Mouse (Mus musculus): ENCODE measurements around the gene Fam228b. TPM values are rescaled to one million over a fixed set of nuclear protein-coding genes. Genes with fewer than 3 reads are reported as not detected.
"Not testable (repeated sequence)": the region's sequence is repeated elsewhere in the genome, so short reads cannot be mapped to it uniquely, and the experiment has no call there.

Fam228b gene
- total RNA-seq, 1 experiment: 3.0 TPM

- no peak for DNase-seq (ENCODE audit: low read depth, low spot score)
- no peak for TF ChIP-seq ZNF384 (IDR thresholded peaks at IDR 0.05; ENCODE audit: low read depth, low read length)
- no peak for TF ChIP-seq MAFK (IDR thresholded peaks at IDR 0.05; ENCODE audit: insufficient read depth, low read depth, low read length)
- TF ChIP-seq HCFC1 (IDR thresholded peaks at IDR 0.05; ENCODE audit: borderline replicate concordance, insufficient read depth, low read length): no peak
- TF ChIP-seq CHD2 (IDR thresholded peaks at IDR 0.05; ENCODE audit: low read depth, low read length): no peak
- no peak for TF ChIP-seq ZC3H11A (IDR thresholded peaks at IDR 0.05; ENCODE audit: borderline replicate concordance, low read depth, low read length)
- 0 out of 2 replicates have a peak, but pooled peaks cover 1% of the 10 kb centered on the region for H3K9me3 ChIP-seq (ENCODE audit: control insufficient read depth, insufficient read depth, low read depth, low read length)
- H3K9ac ChIP-seq (ENCODE audit: insufficient read depth, low read depth, low read length, poor library complexity, severe bottlenecking): no peak overlapping the region
- in situ Hi-C loops (cut with MboI; ENCODE audit: low sequenced_read_pairs in 2 of 2, unreplicated experiment in 2 of 2): no loop called here
- no peak overlapping the region for H3K27ac ChIP-seq (ENCODE audit: insufficient read depth, low read depth, low read length, poor library complexity, severe bottlenecking)
- H3K36me3 ChIP-seq (ENCODE audit: control insufficient read depth, insufficient read depth, low read length, poor library complexity, severe bottlenecking): no peaks in the 10 kb centered on the region
- no peaks in the 10 kb centered on the region for H3K4me1 ChIP-seq (ENCODE audit: control insufficient read depth in 2 of 2, insufficient read depth in 2 of 2, low read length in 2 of 2, poor library complexity in 1 of 2)
- no peak overlapping the region for H3K4me3 ChIP-seq (ENCODE audit: insufficient read depth in 1 of 2, low read depth in 1 of 2, low read length in 2 of 2, poor library complexity in 1 of 2, severe bottlenecking in 1 of 2)
These were observed 15.4 kb upstream of the Fam228b start for GRCm38 (mm10) chr12:4784466-4784865.

GRCm38 (mm10) chr12:4783598-4783997 is 14.5 kb upstream of the Fam228b start:
- Histone ChIP-seq H3K4me3 (ENCODE audit: insufficient read depth in 1 of 2, low read depth in 1 of 2, low read length in 2 of 2, poor library complexity in 1 of 2, severe bottlenecking in 1 of 2) (no peak overlapping the region), H3K9ac (ENCODE audit: insufficient read depth, low read depth, low read length, poor library complexity, severe bottlenecking) (no peak overlapping the region), H3K27ac (ENCODE audit: insufficient read depth, low read depth, low read length, poor library complexity, severe bottlenecking) (no peak overlapping the region), H3K36me3 (ENCODE audit: control insufficient read depth, insufficient read depth, low read length, poor library complexity, severe bottlenecking) (no peaks in the 10 kb centered on the region), H3K9me3 (ENCODE audit: control insufficient read depth, insufficient read depth, low read depth, low read length) (0 out of 2 replicates have a peak, but pooled peaks cover 1% of the 10 kb centered on the region), H3K4me1 (ENCODE audit: control insufficient read depth in 2 of 2, insufficient read depth in 2 of 2, low read length in 2 of 2, poor library complexity in 1 of 2) (no peaks in the 10 kb centered on the region)
- in situ Hi-C loops (cut with MboI; ENCODE audit: low sequenced_read_pairs in 2 of 2, unreplicated experiment in 2 of 2): no loop called here
- TF ChIP-seq MAFK (IDR thresholded peaks at IDR 0.05; ENCODE audit: insufficient read depth, low read depth, low read length): no peak
- no peak for TF ChIP-seq ZNF384 (IDR thresholded peaks at IDR 0.05; ENCODE audit: low read depth, low read length)
- no peak for TF ChIP-seq CHD2 (IDR thresholded peaks at IDR 0.05; ENCODE audit: low read depth, low read length)
- TF ChIP-seq ZC3H11A (IDR thresholded peaks at IDR 0.05; ENCODE audit: borderline replicate concordance, low read depth, low read length): no peak
- TF ChIP-seq HCFC1 (IDR thresholded peaks at IDR 0.05; ENCODE audit: borderline replicate concordance, insufficient read depth, low read length): no peak
- no peak for DNase-seq (ENCODE audit: low read depth, low spot score)

DNA sequence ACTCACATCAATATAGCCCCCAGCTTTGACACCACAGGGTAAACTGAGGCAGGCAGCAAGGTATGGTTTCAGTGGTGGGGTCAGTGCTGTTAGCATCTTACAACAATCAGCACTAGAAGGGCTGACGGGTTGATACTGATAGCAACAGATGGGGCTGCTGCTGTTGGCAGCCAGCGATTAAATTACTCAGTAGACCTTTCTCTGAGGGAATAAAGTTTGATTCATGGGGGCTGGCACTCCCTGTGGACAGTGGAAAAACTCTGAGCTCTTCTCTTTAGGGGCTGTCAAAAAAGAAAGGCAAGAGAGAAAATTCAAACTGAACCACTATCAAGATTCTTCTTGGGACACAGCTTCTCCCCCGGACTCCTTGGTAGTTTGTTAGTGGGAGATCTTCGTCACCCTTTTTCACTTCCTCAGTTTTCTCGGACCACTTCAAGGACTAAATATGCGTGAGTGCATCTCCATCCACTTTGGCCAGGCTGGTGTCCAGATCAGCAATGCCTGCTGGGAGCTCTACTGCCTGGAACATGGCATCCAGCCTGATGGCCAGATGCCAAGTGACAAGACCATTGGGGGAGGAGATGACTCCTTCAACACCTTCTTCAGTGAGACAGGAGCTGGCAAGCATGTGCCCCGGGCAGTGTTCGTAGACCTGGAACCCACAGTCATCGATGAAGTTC is 12.8 kb upstream of the Fam228b start:
- H3K9ac ChIP-seq (ENCODE audit: insufficient read depth, low read depth, low read length, poor library complexity, severe bottlenecking); in situ Hi-C loops (cut with MboI; ENCODE audit: low sequenced_read_pairs in 2 of 2, unreplicated experiment in 2 of 2); DNase-seq (ENCODE audit: low read depth, low spot score): not testable (repeated sequence)

DNA sequence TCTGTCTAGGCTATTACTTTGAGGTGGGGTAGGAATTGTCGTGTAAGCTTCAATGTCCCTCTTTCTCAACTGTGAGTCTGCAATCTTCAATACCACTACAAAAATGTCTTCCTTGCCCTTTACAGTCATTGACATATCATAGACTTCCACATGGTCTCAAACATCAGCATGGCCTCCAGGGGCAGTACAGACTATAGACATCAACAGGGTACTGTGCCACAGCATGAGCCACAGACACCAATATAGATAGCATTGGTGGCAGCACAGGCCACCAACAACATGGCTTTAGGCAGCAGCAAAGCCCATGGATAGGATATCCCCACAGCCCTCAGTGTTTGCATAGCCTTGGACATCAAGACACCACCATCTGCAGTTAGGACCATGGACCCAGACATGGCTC is 12.2 kb upstream of the Fam228b start:
- no peaks in the 10 kb centered on the region for H3K9me3 ChIP-seq (ENCODE audit: control insufficient read depth, insufficient read depth, low read depth, low read length)
- in situ Hi-C loops (cut with MboI; ENCODE audit: low sequenced_read_pairs in 2 of 2, unreplicated experiment in 2 of 2): no loop called here
- no peak overlapping the region for H3K27ac ChIP-seq (ENCODE audit: insufficient read depth, low read depth, low read length, poor library complexity, severe bottlenecking)
- DNase-seq (ENCODE audit: low read depth, low spot score): no peak
- H3K4me1 ChIP-seq (ENCODE audit: control insufficient read depth in 2 of 2, insufficient read depth in 2 of 2, low read length in 2 of 2, poor library complexity in 1 of 2): no peaks in the 10 kb centered on the region
- TF ChIP-seq ZNF384 (IDR thresholded peaks at IDR 0.05; ENCODE audit: low read depth, low read length) (no peak), MAFK (IDR thresholded peaks at IDR 0.05; ENCODE audit: insufficient read depth, low read depth, low read length) (no peak), ZC3H11A (IDR thresholded peaks at IDR 0.05; ENCODE audit: borderline replicate concordance, low read depth, low read length) (no peak), CHD2 (IDR thresholded peaks at IDR 0.05; ENCODE audit: low read depth, low read length) (no peak), HCFC1 (IDR thresholded peaks at IDR 0.05; ENCODE audit: borderline replicate concordance, insufficient read depth, low read length) (no peak)
- no peaks in the 10 kb centered on the region for H3K36me3 ChIP-seq (ENCODE audit: control insufficient read depth, insufficient read depth, low read length, poor library complexity, severe bottlenecking)
- no peak overlapping the region for H3K9ac ChIP-seq (ENCODE audit: insufficient read depth, low read depth, low read length, poor library complexity, severe bottlenecking)
- no peak overlapping the region for H3K4me3 ChIP-seq (ENCODE audit: insufficient read depth in 1 of 2, low read depth in 1 of 2, low read length in 2 of 2, poor library complexity in 1 of 2, severe bottlenecking in 1 of 2)

More for the DNA sequence above, 12.8 kb upstream of the Fam228b start:
- not testable (repeated sequence) for H3K36me3 ChIP-seq (ENCODE audit: control insufficient read depth, insufficient read depth, low read length, poor library complexity, severe bottlenecking); H3K9me3 ChIP-seq (ENCODE audit: control insufficient read depth, insufficient read depth, low read depth, low read length); H3K4me1 ChIP-seq (ENCODE audit: control insufficient read depth in 2 of 2, insufficient read depth in 2 of 2, low read length in 2 of 2, poor library complexity in 1 of 2); H3K27ac ChIP-seq (ENCODE audit: insufficient read depth, low read depth, low read length, poor library complexity, severe bottlenecking); H3K4me3 ChIP-seq (ENCODE audit: insufficient read depth in 1 of 2, low read depth in 1 of 2, low read length in 2 of 2, poor library complexity in 1 of 2, severe bottlenecking in 1 of 2)

DNA sequence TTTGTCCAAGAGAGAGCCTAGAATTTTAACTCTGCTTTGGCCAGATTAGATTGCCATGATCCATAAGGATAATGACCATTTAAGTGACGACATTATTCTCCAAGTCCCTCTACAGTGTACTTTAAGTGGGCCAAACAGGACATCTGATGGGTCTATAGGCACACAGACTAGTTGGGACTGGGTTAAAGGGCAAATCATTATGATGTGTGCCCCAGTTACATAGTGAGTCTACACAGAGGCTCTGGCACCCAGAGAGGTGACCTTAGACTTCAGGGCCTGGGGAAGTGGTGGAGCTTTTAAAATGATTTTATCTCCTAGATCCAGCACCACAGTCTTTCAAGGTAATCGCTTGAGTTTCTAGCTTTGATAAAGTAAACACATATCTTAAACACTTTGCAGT is 11.2 kb upstream of the Fam228b start:
- no peaks in the 10 kb centered on the region for H3K36me3 ChIP-seq (ENCODE audit: control insufficient read depth, insufficient read depth, low read length, poor library complexity, severe bottlenecking)
- H3K9me3 ChIP-seq (ENCODE audit: control insufficient read depth, insufficient read depth, low read depth, low read length): no peaks in the 10 kb centered on the region
- H3K27ac ChIP-seq (ENCODE audit: insufficient read depth, low read depth, low read length, poor library complexity, severe bottlenecking): no peak overlapping the region
- no peak for TF ChIP-seq ZC3H11A (IDR thresholded peaks at IDR 0.05; ENCODE audit: borderline replicate concordance, low read depth, low read length)
- TF ChIP-seq ZNF384 (IDR thresholded peaks at IDR 0.05; ENCODE audit: low read depth, low read length): no peak
- no peak for TF ChIP-seq HCFC1 (IDR thresholded peaks at IDR 0.05; ENCODE audit: borderline replicate concordance, insufficient read depth, low read length)
- no peak for TF ChIP-seq CHD2 (IDR thresholded peaks at IDR 0.05; ENCODE audit: low read depth, low read length)
- no peak for TF ChIP-seq MAFK (IDR thresholded peaks at IDR 0.05; ENCODE audit: insufficient read depth, low read depth, low read length)
- H3K4me1 ChIP-seq (ENCODE audit: control insufficient read depth in 2 of 2, insufficient read depth in 2 of 2, low read length in 2 of 2, poor library complexity in 1 of 2): no peaks in the 10 kb centered on the region; a peak in 1 of 4 replicates
- H3K4me3 ChIP-seq (ENCODE audit: insufficient read depth in 1 of 2, low read depth in 1 of 2, low read length in 2 of 2, poor library complexity in 1 of 2, severe bottlenecking in 1 of 2): no peak overlapping the region
- in situ Hi-C loops (cut with MboI; ENCODE audit: low sequenced_read_pairs in 2 of 2, unreplicated experiment in 2 of 2): no loop called here
- DNase-seq (ENCODE audit: low read depth, low spot score): no peak
- no peak overlapping the region for H3K9ac ChIP-seq (ENCODE audit: insufficient read depth, low read depth, low read length, poor library complexity, severe bottlenecking)

All from ES-E14 (cell line).